Mouse (Mus musculus): Measurements from ENCODE around the gene Ceacam2. TPM values are rescaled to one million over a fixed set of nuclear protein-coding genes. Genes with fewer than 3 reads are reported as not detected.
"Not testable (repeated sequence)": the region's sequence is repeated elsewhere in the genome, so short reads cannot be mapped to it uniquely, and the experiment has no call there.

Gene Ceacam2
- 1 to 10 TPM in 1 of 2 experiments, under 1 TPM in 1; 0.47 to 1.3 TPM for total RNA-seq (2021)
- long read RNA-seq, experiment 1, partial matches to known transcripts: 0 of 1 reads
- long read RNA-seq, experiment 1, other reads (novel, unspliced or antisense): 1 of 1 reads
- long read RNA-seq, experiment 2, partial matches to known transcripts: 0 of 1 reads
- long read RNA-seq, experiment 2, other reads (novel, unspliced or antisense): 1 of 1 reads

DNA sequence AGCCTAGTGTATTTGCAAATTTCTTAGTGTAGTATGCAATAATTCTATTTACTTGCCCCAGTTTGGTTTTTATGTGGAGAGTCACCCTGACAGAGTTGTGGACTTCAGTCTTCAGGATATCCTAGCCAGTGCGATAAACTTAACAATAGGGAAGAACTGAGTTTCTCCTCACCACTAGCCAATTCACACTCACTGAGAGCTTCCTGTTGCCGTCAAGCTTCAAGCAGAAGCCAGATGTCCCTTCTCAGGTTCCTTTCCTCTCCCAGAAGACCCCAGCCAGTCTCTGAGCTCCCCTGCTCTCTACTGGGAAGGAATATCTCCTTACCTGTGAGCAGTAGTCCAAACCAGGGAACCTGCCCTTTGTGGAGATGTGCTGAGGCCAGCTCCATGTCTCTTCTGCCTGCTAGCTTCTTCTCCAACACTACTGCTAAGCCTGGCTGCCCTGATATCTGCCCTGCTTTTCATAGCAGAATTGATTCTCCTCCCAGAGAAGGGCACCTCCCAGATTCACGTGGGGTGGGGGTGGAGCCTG, at the start of gene Ceacam2:
TSS of gene Ceacam2 (minus strand) at position 482 of the 532 bp plus-strand sequence.
- not testable (repeated sequence) for DNase-seq (ENCODE audit: low spot score in 2 of 2)

DNA sequence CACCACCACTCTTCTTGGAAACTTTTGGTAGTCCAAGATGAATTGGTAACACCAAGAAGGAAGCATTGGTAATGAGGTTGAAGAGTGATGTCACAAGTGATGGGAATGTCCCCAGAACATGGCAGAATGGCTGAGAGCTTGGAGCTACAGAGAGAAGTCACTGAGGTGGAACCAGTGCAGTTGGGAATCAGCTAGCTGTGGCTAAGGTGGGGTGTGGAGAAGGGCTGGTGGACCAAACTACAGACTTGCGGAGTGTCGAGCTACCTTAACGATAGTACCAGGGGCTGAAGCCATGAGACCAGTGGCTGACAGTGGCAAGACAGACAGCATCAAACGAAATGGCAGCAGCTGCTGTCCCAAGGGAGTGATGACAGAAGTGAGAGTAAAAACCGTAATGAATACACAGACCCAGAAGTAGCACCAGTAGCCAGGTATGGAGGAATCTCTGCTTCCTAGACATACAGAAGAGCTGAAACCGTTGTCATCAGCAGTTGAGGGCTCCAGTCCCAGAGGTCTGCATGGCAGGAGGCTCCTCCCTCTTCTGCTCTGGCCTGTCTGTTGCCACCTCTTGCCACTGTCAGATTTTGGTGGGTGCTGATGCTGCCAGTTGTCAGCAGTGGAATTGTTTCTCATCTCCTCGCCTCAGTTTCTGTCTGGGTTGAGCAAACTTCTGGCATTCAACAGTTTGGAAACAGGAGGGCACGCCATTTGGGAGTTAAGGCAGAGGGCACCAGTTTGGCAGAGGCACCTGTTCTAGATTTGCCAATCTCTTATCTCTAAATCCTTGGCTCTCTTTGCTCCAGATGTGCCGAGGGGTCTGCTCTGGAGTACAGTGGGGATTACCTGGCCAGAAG, 45.9 kb upstream of the Ceacam2 start:
- no peak for DNase-seq (ENCODE audit: low spot score in 2 of 2)

DNA sequence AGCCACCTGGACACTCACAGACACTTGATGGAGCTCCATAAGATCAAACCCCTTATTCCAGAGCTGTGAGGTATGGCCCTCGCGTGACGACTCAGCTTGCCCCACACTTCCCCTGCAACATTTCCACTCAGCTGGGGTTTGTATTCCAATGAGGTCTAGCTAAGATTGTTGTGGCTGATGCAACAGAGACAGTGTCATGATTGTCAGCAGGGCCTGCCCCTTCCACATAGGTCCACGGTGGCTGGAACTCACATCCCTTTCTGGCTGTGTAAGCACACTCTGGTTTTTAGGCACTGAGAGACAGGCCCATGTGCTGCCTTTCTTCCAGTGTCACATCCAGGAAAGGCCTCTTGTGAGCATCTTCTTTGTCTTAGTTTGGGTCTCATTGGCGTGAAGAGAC, 45.0 kb upstream of the Ceacam2 start:
- DNase-seq (ENCODE audit: low spot score in 2 of 2): no peak

DNA sequence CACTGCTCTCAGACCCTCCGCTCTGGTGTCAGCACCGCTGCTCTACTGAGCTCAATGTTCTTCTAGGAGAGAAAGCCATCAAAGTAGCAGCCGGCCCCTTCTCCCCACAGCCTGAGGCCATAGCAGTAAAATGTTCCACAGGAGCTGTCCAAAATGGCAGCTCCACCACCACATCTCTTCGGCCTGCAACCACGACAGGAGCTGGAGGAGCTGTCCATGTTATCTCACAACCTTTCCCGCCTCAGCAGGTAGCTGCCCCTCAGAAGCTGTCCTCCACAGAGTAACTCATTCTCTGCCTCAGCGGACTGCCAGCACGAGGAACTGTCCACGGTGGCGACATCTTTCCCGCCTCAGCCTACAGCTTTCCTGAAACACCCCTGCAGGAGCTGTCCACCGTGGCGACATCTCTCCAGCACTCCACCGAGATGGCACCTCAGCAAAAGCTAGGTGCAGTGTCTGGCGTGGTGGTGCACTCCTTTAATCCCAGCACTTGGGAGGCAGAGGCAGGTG, 42.7 kb upstream of the Ceacam2 start:
- no peak for DNase-seq (ENCODE audit: low spot score in 2 of 2)

DNA sequence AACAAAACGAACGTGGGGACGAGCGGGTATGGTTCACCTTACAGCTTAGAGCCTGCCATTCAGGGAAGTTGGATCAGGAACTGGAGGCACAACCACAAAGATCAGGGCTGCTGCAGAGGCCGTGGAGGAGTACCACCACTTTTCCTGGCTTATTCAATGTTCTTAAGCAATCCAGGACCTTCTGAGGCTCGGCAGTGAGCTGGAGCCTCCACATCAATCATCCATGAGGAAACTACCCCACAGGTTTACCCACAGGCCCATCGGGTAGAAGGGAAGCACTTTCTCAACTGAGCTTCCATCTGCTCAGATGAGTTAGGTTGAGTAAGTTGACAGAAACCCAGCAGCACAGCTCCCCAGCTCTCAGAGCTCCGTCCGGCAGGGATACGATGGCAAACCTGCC, 39.8 kb upstream of the Ceacam2 start:
- DNase-seq (ENCODE audit: low spot score in 2 of 2): no peak

DNA sequence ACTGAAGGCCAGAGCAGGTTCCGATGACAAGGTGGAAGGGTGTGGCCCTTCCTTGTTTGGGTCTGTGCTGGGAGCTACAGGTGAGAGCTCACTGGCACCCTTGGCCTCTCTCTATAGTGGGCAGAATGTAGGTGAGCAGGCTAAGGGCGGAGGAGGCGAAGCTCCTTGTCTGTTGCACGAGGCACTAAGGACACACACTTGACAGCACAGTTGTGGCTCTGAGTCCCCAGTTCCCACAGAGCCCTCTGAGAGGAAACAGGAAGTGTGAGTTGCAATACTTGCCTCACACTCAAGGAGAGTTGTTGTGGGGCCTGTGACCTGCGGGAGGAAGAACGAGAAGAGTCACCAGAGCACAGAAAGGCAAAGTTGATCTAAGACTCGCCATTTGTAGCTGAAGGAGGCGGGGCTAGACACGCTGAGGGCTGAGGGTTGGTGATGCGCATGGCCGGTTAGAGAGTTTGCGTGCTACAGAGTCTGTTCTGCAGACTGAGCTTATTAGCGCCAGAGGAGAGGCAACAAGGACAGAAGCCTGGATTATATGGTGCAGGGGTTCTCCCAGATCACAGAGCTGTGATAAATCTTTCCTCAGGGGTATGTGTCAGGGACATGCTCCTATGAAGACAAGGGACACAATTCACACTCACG, 37.3 kb upstream of the Ceacam2 start:
- DNase-seq (ENCODE audit: low spot score in 2 of 2): not testable (repeated sequence)

DNA sequence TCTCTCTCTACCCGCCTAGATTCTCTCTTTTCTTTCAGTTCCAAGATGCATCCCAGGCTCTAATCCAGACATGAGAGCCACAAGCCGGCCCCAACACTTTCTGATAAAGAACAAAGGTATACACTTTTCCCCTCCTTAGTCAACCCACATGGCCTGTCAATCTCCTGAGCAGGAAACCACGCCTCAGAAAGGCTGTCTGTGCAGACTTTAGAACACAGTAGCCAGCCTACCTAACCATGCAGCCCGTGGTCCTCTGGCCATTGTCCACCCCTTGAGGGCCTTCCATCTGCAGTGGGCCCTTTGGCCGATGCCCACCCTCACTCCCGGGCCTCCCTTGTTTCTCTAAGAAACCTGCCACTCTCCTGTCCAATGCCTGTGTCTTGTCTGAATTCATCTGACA, 36.7 kb upstream of the Ceacam2 start:
- not testable (repeated sequence) for DNase-seq (ENCODE audit: low spot score in 2 of 2)

DNA sequence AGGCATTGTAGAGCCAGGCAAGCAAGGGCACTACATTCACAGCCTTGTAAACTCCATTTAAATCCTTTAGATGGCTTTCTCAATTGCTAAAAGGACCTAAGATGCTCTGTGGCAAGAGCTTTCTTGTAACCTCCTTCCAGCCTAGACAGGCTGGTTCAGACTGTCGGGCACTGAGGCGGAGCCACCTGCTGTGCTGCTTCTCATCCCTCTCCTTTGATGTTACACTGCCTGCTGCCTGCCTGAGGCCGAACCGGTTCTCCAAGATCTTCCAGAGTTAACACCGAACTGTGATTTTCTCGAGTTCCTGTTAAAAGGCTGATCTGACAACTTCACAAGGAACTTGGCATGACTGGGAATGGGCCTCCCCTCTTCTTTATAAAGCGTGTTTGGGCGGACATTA, 36.2 kb upstream of the Ceacam2 start:
- no peak for DNase-seq (ENCODE audit: low spot score in 2 of 2)

DNA sequence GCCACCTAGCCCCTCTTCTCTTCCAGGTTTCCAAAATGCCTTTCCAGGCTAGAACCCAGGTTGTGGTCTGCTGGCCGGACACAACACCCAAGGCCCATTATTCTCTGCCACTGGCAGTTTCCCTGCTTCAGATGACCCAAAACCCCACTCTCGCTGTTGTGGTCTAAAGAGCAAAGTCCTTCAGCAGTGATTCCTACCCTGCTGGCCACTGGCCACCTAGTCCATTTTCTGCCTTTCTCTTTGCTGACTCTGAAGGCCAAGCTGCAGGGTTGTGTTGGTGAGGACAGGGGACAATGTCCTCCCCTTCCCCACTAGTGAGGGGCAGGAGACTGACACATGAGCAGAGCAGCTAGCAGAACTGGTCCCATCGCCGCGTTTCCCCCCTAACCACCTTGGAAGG, 35.4 kb upstream of the Ceacam2 start:
- DNase-seq (ENCODE audit: low spot score in 2 of 2): no peak

DNA sequence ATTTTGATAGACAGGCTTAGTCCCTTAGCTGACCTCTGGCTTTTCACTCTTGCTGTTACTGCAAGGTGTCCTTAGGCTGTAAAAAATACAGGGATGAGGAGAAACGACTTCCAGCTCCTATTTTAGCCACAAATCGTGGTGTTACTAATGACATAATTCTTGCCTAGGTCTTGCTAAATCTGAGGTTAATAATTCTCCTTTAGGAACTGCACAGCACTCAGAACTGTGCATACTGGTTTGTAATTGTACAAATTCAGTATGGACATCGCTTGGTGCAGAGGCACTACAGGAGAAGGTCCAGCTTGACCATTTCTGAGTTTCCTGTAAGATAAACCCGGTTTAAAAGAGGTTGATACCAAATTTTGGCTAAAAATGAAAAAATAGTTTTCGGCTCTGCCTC, 34.1 kb upstream of the Ceacam2 start:
- DNase-seq (ENCODE audit: low spot score in 2 of 2): not testable (repeated sequence)

DNA sequence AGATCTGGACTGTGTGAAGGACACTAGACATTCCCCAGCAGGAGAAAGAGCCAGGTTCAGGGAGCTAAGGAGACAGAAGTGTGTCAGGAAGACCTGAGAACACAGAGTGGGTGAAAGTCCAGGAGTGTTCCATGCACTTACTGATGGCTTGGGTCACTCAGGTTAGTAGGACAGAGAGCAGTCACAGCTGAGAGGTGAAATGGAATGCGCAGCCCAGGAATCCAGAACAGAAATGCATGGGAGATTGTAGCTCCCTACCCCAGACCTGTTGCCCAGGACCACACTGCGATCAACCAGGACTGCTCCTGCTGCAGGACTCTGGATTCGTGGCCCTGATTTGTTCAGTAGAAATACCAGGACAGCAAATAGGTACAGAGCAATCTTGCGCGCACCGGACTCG, 29.1 kb upstream of the Ceacam2 start:
- DNase-seq (ENCODE audit: low spot score in 2 of 2): no peak

DNA sequence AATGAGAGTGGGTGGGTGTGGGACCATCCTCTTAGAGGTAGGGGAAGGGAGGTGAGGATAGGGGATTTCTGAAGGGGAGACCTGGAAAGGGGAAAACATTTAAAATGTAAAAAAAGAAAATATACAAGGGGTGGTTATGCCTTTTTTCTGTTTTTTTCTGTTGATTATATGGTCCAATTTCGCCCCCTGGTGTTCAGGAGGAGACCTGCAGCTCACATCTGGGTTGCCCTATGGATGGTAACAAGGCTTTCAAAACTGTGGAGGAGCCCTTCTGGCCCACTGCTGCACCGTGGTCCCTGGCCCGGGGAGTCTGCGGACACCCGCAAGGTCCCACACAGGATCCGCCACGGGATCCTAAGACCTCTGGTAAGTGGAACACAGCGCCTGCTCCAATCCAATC, 1.8 kb upstream of the Ceacam2 start:
- not testable (repeated sequence) for DNase-seq (ENCODE audit: low spot score in 2 of 2)

DNA sequence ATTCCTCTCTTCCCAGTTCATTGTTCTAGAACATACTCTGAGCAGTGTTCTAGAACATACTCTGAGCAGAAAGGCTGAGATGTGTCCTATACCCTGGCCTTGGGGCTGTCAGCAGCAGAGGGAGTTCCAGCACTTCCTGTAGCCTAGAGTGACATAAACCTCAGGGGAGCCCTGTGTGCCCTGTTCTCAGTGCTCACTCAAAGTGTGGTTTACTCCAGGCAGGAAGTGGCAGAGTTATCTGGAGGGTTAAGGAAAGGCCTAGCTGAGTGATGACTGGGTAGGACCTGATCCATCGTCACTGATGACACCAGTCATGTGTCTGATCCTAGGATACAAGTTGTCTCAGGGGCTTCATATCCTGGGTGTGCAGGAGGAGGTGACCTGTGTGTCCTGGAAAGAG, 297 bp upstream of the Ceacam2 start:
- DNase-seq (ENCODE audit: low spot score in 2 of 2): not testable (repeated sequence)

DNA sequence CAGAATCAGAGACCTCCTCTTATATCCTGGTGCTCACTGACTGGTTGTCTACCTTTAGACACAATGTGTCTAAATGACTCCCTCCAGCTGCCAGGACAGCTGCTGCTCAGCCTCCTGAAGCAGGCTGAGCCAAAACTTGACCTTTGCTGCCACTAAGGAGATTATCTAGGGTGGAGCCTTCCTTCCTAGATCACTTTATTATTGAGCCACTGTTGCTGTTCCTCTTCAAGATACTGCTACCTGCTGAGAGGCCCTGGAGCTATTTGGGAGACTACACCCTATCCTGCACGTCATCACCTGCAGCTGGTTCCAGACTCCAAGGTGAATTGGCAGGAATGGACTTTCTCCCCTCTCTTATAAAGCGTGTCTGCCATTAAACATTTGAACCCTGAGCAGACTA, 8.8 kb downstream of the Ceacam2 start:
- DNase-seq (ENCODE audit: low spot score in 2 of 2): no peak

DNA sequence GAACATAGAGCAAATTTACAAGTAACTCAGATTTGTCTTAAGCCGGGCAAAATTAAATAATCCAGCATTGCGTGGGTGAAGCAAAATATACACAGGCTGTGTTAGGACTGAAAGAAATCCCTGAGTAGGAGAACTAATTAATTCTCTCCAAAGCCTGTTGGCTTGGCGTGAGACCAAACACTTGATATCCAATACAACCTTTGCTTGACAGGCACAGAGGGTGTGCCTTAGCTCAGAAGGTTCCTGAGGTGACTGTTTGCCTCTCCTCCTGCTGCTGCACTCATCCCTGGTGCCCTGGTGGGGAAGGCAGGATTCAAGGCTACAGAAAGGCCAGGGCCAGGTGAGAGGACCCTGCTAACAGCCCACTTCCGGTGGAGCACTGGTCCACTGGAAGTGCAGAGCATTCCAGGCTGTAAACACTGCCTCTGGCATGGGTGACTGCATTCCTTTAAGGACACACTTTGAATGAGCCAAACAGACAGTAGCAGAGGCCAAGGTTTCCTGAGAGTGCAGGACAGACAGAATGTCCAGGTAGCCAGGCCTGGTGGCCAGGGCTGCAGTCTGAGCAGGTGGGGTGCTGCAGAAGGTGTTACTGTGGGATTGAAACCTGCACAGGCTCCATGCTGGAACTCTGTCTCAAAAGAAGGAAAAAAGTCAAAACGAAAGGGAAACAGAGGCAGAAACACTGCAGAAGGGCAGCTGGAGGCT, 23.4 kb downstream of the Ceacam2 start:
- DNase-seq (ENCODE audit: low spot score in 2 of 2): not testable (repeated sequence)

DNA sequence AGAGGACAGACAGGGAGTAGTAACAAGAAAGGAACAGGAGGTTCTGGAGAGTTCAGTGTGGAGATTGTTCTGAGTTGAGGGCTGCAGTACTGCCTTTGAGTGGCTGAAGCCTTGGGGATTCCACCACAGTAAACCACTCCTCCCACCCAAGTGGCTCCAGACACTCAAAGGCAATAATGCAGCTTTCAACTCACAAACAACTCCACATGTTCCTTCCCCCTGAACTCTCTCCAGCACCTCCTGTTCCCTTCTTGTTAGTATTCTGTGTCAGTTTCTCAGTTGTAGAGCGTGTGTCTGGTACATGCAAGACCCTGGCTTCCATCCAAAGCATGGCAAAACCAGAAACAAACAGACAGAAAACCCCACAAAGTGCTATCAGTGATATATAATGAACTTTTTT, 24.0 kb downstream of the Ceacam2 start:
- not testable (repeated sequence) for DNase-seq (ENCODE audit: low spot score in 2 of 2)

DNA sequence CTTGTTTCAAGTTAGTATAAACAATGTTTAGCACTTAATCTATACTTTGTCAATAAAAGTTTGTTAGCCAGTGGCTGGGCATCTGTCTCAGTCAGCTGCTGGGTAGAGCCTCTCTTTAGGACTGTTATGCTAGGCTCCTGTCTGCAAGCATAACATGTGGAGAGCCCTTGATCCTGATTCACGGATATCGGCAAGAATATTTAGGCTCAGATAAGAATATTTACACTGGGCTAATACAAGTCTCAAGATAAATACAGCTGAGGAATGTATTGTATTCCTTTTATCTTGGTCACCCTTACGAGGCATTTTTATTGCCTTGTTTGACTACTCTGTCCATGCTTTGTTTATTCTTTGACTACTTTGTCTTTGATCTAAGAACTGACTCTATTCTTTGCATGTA, 29.7 kb downstream of the Ceacam2 start:
- no peak for DNase-seq (ENCODE audit: low spot score in 2 of 2)

DNA sequence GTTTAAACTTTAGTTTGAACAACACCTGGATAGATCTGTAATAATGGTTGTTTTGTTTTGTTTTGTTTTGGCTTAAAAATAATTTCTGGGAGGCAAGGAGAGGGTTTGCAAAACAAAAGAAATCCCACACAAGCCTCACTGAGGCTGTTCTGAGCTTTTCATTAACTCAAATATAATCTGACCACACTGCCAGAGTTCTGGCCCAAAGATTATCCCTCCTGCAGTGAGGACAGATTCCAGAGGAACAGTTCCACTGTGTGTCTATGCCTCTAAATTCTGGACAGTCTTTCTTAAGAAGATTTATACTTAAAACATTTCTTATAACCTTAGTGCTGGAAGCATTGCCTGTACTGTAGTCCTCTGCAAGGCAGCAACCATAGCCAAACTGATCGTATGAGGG, 45.0 kb downstream of the Ceacam2 start:
- DNase-seq (ENCODE audit: low spot score in 2 of 2): no peak

DNA sequence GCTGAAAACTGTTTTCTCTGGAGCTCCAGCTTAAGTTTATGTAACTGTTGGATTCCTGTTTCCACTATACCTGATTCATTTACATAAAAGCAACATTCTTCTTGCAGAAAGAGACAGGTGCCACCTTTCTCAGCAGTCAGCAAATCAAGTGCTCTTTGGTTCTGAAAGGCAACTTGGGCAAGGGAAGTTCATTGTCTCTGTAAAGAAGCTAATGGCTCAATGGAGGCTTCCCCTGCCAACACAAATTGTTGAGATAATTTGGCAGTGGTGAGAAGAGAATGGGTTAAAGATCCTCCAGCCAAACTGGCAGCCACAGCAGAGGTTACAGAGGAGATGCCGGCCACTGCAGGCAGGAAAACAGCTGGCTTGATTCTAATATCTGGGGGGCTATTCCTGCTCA, 49.0 kb downstream of the Ceacam2 start:
- DNase-seq (ENCODE audit: low spot score in 2 of 2): not testable (repeated sequence)

DNA sequence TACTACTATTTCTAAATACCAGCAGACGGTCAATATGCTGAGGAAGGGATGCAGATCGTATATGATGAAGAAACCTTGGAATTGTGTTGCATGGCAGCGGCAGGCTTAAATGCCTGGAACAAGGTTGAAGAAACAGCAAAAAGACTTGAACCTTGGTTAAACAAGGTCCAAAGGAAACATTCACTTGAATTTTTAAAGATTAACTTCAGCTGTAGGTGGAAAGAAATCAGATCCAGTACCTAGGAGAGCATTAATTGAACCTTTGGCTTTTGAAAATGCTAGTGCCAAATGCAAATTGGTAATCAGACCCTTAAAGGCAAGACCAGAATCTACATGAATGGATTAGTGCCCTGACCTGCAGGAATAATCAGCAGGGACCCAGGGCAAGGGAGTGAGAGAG, 50.3 kb downstream of the Ceacam2 start:
- DNase-seq (ENCODE audit: low spot score in 2 of 2): not testable (repeated sequence)

DNA sequence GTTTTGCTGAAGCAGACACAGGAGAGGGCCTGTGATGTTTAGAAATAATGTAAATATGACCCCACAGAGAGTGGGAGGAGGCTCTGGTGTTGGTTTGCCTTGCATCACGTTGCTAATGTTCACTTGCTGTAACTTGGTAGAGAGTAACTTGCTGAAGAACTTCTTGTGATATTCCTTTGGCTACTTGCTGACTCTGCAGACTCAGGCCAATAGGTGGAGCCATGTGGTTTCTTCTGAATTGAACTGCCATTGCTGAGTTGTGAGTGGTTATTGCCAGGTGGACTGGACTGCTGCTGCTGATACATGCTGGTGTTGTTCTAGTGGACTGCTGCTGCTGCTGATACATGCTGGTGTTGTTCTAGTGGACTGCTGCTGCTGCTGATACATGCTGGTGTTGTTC, 53.5 kb downstream of the Ceacam2 start:
- DNase-seq (ENCODE audit: low spot score in 2 of 2): peak in 1 of 2 experiments; percentile 13
